Mouse (Mus musculus): ENCODE data around the gene Hist1h1b. TPM values are rescaled to one million over a fixed set of nuclear protein-coding genes. Genes with fewer than 3 reads are reported as not detected.
"Not testable (repeated sequence)": the region's sequence is repeated elsewhere in the genome, so short reads cannot be mapped to it uniquely, and the experiment has no call there.

Hist1h1b gene
- 10 to 100 TPM in 1 of 3 experiments, 1 to 10 TPM in 2; 3.0 to 89.4 (median 8.5) TPM for polyA plus RNA-seq (2017; shearing (Covaris generic))

- ATAC-seq = no peak
Measured at GRCm38 (mm10) chr13:21779767-21780731, at the start of gene Hist1h1b. Hist1h1b (minus strand) TSS chr13:21780625.

GRCm38 (mm10) chr13:21828511-21828910 lies 48.1 kb upstream of the Hist1h1b start:
- ATAC-seq = no peak

- ATAC-seq = not testable (repeated sequence)
Measured at GRCm38 (mm10) chr13:21820082-21820890, 39.9 kb upstream of the Hist1h1b start.

- ATAC-seq = not testable (repeated sequence)
Measured at GRCm38 (mm10) chr13:21812092-21812491, 31.7 kb upstream of the Hist1h1b start.

GRCm38 (mm10) chr13:21811539-21811938 lies 31.1 kb upstream of the Hist1h1b start, which contains the start of gene Hist1h4m:
Hist1h4m (plus strand) TSS chr13:21811746.
- ATAC-seq = peak; percentile 36

GRCm38 (mm10) chr13:21811074-21811473 lies 30.6 kb upstream of the Hist1h1b start:
- not testable (repeated sequence) for ATAC-seq

- ATAC-seq = peak; percentile 91
Measured at GRCm38 (mm10) chr13:21810073-21810472, 29.6 kb upstream of the Hist1h1b start, which contains the start of the genes Hist1h2bq and Hist1h2ao. Hist1h2bq (minus strand) TSS chr13:21810197. Hist1h2ao (plus strand) TSS chr13:21810465.

GRCm38 (mm10) chr13:21803058-21803457 lies 22.6 kb upstream of the Hist1h1b start:
- peak; percentile 94 for ATAC-seq

- peak; percentile 52 for ATAC-seq
Measured at GRCm38 (mm10) chr13:21797163-21797562, 16.7 kb upstream of the Hist1h1b start.

GRCm38 (mm10) chr13:21795584-21795983 lies 15.2 kb upstream of the Hist1h1b start:
- ATAC-seq = no peak

GRCm38 (mm10) chr13:21790601-21791283 lies 10.3 kb upstream of the Hist1h1b start:
- no peak for ATAC-seq

GRCm38 (mm10) chr13:21789925-21790324 lies 9.5 kb upstream of the Hist1h1b start:
- no peak for ATAC-seq

- ATAC-seq = no peak
Measured at GRCm38 (mm10) chr13:21787760-21788593, 7.6 kb upstream of the Hist1h1b start.

- peak; percentile 90 for ATAC-seq
Measured at GRCm38 (mm10) chr13:21786899-21787629, 6.6 kb upstream of the Hist1h1b start, which contains the start of the genes Hist1h2an and Hist1h2bp. Hist1h2an (minus strand) TSS chr13:21787218. Hist1h2bp (plus strand) TSS chr13:21787461.

GRCm38 (mm10) chr13:21786189-21786898 lies 5.9 kb upstream of the Hist1h1b start:
- ATAC-seq = no peak

- no peak for ATAC-seq
Measured at GRCm38 (mm10) chr13:21784311-21784710, 3.9 kb upstream of the Hist1h1b start.

GRCm38 (mm10) chr13:21783734-21784161 lies 3.3 kb upstream of the Hist1h1b start:
- no peak for ATAC-seq

- ATAC-seq = peak; percentile 61
Measured at GRCm38 (mm10) chr13:21783255-21783617, 2.8 kb upstream of the Hist1h1b start, which contains the start of gene Hist1h3i. Hist1h3i (minus strand) TSS chr13:21783370.

All from inflammation-experienced regulatory T-cells, adult 6 months (primary cell).